Mouse (Mus musculus) stomach, embryonic 15.5 days (tissue): Measurements from ENCODE around the gene Tmsb10. TPM values are rescaled to one million over a fixed set of nuclear protein-coding genes. Genes with fewer than 3 reads are reported as not detected.

Experiments
- ATAC-seq: fragments of 200-750 bp; cut with Nextera tagmentation; 2 replicates; pipeline ENCODE4 v1.8.0; 2017; ENCODE audit warnings: low read depth, moderate number of reproducible peaks, moderate TSS enrichment; ENCODE audit not compliant: insufficient read depth, low FRiP score
- H3K27ac ChIP-seq: fragments of 300-500 bp; sonication (generic); 2 replicates; pipeline ENCODE4 v1.5.1; 2015; ENCODE audit warnings: mild to moderate bottlenecking, inconsistent platforms
- H3K27me3 ChIP-seq: fragments of 300-500 bp; sonication (generic); replicated peaks from 2 replicates; pipeline ENCODE4 v1.6.1; 2015; ENCODE audit warnings: inconsistent platforms
- H3K36me3 ChIP-seq: fragments of 300-500 bp; sonication (generic); 2 replicates; pipeline ENCODE4 v1.6.1; 2015; ENCODE audit warnings: inconsistent platforms
- H3K4me1 ChIP-seq: fragments of 300-500 bp; sonication (generic); 2 replicates; pipeline ENCODE4 v1.6.1; 2015; ENCODE audit warnings: inconsistent platforms
- H3K4me2 ChIP-seq: fragments of 300-500 bp; sonication (generic); 2 replicates; pipeline ENCODE4 v1.6.1; 2015; ENCODE audit warnings: mild to moderate bottlenecking, inconsistent platforms
- H3K4me3 ChIP-seq: fragments of 300-500 bp; sonication (generic); replicated peaks from 2 replicates; pipeline ENCODE4 v1.5.1; 2015; ENCODE audit warnings: inconsistent platforms
- H3K9ac ChIP-seq: fragments of 300-500 bp; sonication (generic); 2 replicates; pipeline ENCODE4 v1.6.1; 2015; ENCODE audit warnings: inconsistent platforms
- H3K9me3 ChIP-seq: fragments of 300-500 bp; sonication (generic); 2 replicates; pipeline ENCODE4 v1.6.1; 2016; ENCODE audit warnings: inconsistent platforms
- whole genome bisulfite sequencing: fragments of 180-500 bp; shearing (Covaris S2); methylation state at CpG from one replicate; pipeline ENCODE4 v1.1.7; 2015; 5-methylcytosine and 5-hydroxymethylcytosine counted together
- polyA plus RNA-seq: library from polyadenylated mRNA; unstranded; fragments of >200 nt; fragmentation: Nextera tagmentation; extraction: Ambion mirVana; gene quantifications from 2 replicates; pipeline ENCODE4 v1.2.1, GENCODE M21; 2015

Gene Tmsb10
- polyA plus RNA-seq, 1 experiment from 2014 or later = 1,913 TPM

DNA sequence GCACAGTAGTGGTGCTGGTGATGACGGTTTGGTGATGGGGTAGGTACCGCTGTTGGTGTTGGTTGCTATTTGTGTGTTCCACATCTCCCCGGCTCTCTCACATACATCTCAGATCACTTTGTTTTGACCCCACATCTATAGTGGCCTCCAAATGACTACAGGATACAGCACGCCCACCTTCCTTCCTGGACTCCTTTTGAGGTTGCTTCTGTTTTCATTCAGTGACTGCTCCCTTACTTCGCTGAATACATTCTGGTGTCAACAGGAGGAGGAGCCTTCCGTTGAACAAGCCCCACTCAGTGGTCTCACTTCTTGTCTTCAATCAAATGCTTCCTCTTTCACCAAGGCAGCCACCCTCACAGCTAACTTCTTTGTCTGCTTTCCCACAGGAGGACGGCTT, 3.8 kb downstream of the Tmsb10 start:
- no peaks in the 10 kb centered on the region for H3K27me3 ChIP-seq
- 0 out of 2 replicates have a peak, but pooled peaks cover 2% of the 10 kb centered on the region for H3K36me3 ChIP-seq
- H3K27ac ChIP-seq = peak overlapping the region; percentile 32; the same call in 1 of the 2 replicates
- H3K4me3 ChIP-seq = no peak overlapping the region
- no peak overlapping the region for H3K9ac ChIP-seq
- no peak overlapping the region for H3K4me2 ChIP-seq
- no peaks in the 10 kb centered on the region for H3K9me3 ChIP-seq
- H3K4me1 ChIP-seq = peaks cover 13% of the 10 kb centered on the region
- ATAC-seq = no peak
- WGBS = 74% methylated on average over 7 of the region's 7 CpGs

DNA sequence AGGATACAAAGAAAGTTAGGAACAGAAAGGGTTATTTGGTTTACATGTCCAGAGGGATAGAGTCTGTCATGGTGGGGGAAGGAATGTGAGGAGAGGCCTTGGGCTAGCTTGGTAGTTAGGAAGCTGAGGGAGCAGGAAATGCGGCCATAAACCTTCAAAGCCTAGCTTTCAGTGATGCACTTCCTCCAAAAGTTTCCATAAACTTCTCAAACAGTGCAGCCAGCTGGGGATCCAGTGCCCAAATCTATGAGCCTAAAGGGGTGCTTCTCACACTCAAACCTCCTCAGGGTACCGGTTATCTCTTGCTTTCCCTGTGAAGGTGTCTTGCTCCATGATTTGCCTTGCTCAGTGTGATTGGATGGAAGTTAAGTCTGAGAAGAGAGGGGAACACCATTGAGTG, 5.6 kb downstream of the Tmsb10 start:
- no peak overlapping the region for H3K9ac ChIP-seq
- H3K27ac ChIP-seq = no peak overlapping the region
- 65% methylated on average over 2 of the region's 2 CpGs for WGBS

DNA sequence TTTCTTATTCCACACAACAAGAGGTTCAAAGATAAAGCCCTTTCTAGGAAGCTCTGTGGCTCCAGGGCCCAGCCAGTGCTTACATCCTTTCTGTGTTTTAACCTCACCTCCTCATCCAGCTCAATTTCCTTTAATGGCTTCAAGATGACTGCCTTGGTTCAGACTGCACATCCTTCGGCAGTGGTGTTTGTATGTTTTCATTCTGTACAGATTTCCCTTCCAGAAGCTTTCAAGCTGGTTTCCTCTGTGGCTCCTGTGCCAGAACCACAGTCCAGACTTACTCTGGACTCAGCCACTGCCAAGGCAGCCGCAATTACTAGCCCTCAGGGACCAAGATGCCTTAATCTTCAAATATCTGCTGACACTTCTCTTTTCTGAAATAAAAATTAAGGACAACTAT, 6.3 kb downstream of the Tmsb10 start:
- 57% methylated on average over 2 of the region's 2 CpGs for WGBS
- Histone ChIP-seq H3K27me3 (no peaks in the 10 kb centered on the region), H3K36me3 (0 out of 2 replicates have a peak, but pooled peaks cover 2% of the 10 kb centered on the region), H3K4me2 (no peak overlapping the region), H3K9me3 (no peaks in the 10 kb centered on the region), H3K9ac (no peak overlapping the region), H3K4me1 (peaks cover 13% of the 10 kb centered on the region), H3K27ac (no peak overlapping the region), H3K4me3 (no peak overlapping the region)
- ATAC-seq = no peak

More for the DNA sequence above, 5.6 kb downstream of the Tmsb10 start:
- no peaks in the 10 kb centered on the region for H3K9me3 ChIP-seq
- peaks cover 13% of the 10 kb centered on the region for H3K4me1 ChIP-seq
- H3K4me3 ChIP-seq = no peak overlapping the region
- ATAC-seq = no peak
- H3K4me2 ChIP-seq = no peak overlapping the region
- no peaks in the 10 kb centered on the region for H3K27me3 ChIP-seq
- H3K36me3 ChIP-seq = 0 out of 2 replicates have a peak, but pooled peaks cover 2% of the 10 kb centered on the region

DNA sequence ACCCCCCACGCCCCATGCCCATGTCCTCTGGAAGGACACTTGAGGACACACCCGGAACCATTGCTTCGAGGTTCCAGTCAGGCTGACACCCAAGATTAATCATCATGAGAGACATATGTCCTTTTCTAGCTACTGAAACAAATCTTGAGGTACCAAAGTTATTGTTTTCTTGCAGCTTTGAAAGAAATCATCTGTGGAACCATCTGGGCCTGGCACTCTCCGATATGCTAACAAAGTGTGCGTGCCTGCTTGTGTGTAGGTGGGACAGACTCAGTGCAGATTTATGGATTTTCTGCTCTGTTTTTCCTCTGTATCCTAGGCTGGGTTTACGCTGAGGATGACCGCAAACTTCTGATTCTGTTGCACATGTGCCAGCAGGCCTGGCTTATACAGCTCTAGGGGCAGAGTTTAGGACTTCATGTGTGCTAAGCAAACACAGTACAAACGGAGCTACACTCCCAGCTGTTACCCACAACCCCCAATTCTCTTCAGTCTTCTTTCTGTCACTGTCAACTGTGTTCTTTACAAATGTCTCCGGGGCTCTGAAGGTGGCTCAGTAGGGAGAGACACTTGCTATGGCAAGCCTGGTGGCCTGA, 9.3 kb downstream of the Tmsb10 start:
- no peak for ATAC-seq

DNA sequence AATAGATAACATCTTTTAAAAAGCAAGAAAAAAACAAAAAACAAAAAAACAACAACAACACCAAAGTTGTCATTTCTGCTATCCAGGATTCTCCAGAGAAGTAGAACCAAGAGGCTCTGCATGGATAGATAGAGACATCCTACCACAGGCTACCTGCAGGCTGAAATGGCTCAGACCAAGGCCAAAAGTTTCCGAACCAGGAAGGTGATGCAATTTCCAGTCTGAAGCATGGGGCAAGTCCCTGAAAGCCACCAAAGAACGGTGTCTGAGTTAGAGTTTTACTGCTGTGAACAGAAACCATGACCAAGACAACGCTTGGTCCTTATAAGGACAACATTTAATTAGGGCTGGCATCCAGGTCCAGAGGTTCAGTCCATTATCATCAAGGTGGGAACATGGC, 10.2 kb downstream of the Tmsb10 start:
- Histone ChIP-seq H3K4me2 (no peak overlapping the region), H3K9ac (no peak overlapping the region), H3K36me3 (no peaks in the 10 kb centered on the region), H3K27ac (no peak overlapping the region), H3K4me3 (no peak overlapping the region), H3K4me1 (no peaks in the 10 kb centered on the region), H3K9me3 (no peaks in the 10 kb centered on the region), H3K27me3 (no peaks in the 10 kb centered on the region)
- no peak for ATAC-seq
- WGBS = 91% methylated on average over 3 of the region's 3 CpGs

More for the DNA sequence above, 9.3 kb downstream of the Tmsb10 start:
- H3K36me3 ChIP-seq = no peaks in the 10 kb centered on the region
- no peak overlapping the region for H3K4me2 ChIP-seq
- 66% methylated on average over 9 of the region's 9 CpGs for WGBS
- no peaks in the 10 kb centered on the region for H3K4me1 ChIP-seq
- no peak overlapping the region for H3K4me3 ChIP-seq
- no peak overlapping the region for H3K27ac ChIP-seq
- no peaks in the 10 kb centered on the region for H3K27me3 ChIP-seq
- H3K9ac ChIP-seq = no peak overlapping the region
- H3K9me3 ChIP-seq = no peaks in the 10 kb centered on the region

DNA sequence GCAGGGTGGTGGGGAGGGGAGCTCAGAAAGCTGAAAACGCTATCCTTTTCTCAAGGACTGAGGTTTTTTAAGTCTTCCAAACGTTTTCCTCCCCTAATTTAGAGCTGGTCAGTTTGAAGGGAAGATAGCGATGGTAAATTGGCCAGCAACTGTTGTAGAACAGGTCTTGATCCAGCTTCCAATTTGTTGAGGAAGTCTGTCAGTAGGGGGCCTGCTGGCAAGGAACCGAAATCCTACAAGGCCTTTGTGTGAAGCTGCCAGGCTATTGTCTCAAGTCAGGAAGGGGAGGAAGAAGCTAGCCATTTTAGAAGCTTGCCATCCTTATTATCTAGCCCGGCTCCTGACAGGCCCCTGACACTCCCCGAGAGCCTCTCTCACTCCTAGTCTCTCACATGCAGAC, 10.6 kb downstream of the Tmsb10 start:
- no peak overlapping the region for H3K27ac ChIP-seq
- H3K9me3 ChIP-seq = no peaks in the 10 kb centered on the region
- no peaks in the 10 kb centered on the region for H3K36me3 ChIP-seq
- no peak for ATAC-seq
- no peak overlapping the region for H3K4me2 ChIP-seq
- H3K4me3 ChIP-seq = no peak overlapping the region
- H3K27me3 ChIP-seq = no peaks in the 10 kb centered on the region
- no peak overlapping the region for H3K9ac ChIP-seq
- H3K4me1 ChIP-seq = no peaks in the 10 kb centered on the region
- WGBS = 68% methylated on average over 6 of the region's 6 CpGs

DNA sequence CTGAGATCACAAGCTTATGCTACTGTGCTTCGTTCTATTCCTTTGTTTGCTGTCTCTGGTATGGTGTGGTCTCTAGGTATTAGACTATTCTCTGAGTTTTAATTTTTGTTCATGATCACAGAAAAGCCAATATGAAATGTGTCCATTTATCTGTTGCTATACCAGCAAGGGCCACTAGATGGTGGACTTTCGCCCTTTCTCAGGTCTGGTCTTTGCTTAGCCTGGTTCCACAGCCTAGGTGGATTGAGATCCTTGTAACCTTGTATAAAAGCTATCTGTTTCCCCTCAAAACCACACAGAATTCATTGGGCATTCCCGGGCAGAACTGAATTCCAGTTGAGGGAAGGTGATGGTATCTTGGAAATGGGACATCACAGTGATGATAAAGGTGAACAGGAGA, 18.1 kb downstream of the Tmsb10 start:
- Histone ChIP-seq H3K4me2 (no peak overlapping the region), H3K27ac (no peak overlapping the region), H3K9ac (no peak overlapping the region), H3K4me3 (no peak overlapping the region), H3K4me1 (no peaks in the 10 kb centered on the region), H3K9me3 (no peaks in the 10 kb centered on the region), H3K27me3 (no peaks in the 10 kb centered on the region), H3K36me3 (no peaks in the 10 kb centered on the region)
- no peak; the same call in 1 of the 2 replicates for ATAC-seq
- WGBS = 8% methylated on average over 3 of the region's 3 CpGs

DNA sequence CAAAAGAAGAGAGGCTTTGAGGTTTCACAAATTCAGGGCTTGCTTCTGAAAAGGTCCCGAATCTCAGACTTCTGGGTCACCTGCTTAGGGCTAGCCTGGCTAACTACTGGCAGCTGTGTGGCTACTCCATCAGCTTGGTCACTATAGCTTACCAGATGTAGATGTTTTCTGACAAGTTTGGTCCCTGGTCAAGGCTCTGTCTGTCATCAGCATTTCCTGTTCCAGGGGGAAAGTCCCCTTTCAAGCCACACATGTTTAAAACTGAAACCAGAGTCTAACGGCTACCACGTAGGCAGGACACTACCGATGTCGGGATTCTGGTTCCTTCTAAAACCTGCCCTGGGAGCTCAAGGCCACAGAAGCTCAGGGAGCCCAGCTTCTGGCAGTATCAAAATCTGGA, 20.7 kb downstream of the Tmsb10 start:
- WGBS = 65% methylated on average over 5 of the region's 5 CpGs
- Histone ChIP-seq H3K9ac (no peak overlapping the region), H3K4me3 (no peak overlapping the region), H3K4me1 (no peaks in the 10 kb centered on the region), H3K36me3 (no peaks in the 10 kb centered on the region), H3K9me3 (no peaks in the 10 kb centered on the region), H3K27me3 (no peaks in the 10 kb centered on the region), H3K27ac (no peak overlapping the region), H3K4me2 (no peak overlapping the region)
- no peak for ATAC-seq

DNA sequence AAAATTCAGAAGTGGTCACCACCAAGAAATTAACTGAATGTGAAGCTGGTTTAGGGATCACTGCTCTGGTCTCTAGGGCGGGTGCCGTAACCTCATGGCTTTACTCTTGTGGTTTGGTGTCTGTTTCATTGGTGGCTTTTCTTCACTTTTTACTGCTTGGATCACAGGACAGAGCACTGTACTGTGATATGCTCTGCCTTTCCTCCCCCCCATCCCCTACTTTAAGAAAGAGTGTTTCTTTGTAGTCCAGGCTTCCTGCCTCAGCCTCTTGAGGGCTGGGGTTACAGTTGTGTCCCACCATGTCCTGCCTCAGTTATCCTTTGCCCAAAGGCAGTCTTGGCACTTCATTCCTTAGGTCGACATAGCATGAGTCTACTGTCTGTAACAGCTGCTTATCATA, 21.1 kb downstream of the Tmsb10 start:
- Histone ChIP-seq H3K4me3 (no peak overlapping the region), H3K4me1 (no peaks in the 10 kb centered on the region), H3K9me3 (no peaks in the 10 kb centered on the region), H3K27me3 (no peaks in the 10 kb centered on the region), H3K36me3 (no peaks in the 10 kb centered on the region), H3K4me2 (no peak overlapping the region), H3K27ac (no peak overlapping the region), H3K9ac (no peak overlapping the region)
- WGBS = 78% methylated on average over 3 of the region's 3 CpGs
- ATAC-seq = no peak

DNA sequence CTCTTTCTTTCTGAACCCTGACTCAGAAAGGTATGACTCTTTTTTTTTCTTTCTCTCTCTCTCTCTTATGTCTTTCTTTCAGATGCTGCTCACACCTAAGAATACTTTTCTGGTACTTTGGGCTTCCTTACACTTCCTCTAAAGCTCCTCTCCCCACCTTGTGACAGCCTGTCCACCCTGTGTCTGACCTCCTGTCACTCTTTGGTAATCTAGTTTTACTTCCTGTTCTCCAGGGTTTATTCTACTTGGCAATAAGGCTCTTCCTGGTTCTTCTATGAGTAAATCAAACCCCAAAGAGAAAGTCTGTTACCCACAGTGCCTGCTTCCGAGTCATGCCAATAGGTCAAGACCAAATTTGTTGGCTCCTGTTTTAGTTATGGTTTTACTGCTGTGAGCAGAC, 25.6 kb downstream of the Tmsb10 start:
- H3K9me3 ChIP-seq = no peaks in the 10 kb centered on the region
- no peaks in the 10 kb centered on the region for H3K36me3 ChIP-seq
- H3K27ac ChIP-seq = no peak overlapping the region
- no peaks in the 10 kb centered on the region for H3K4me1 ChIP-seq
- 92% methylated on average over 1 of the region's 1 CpGs for WGBS
- H3K4me2 ChIP-seq = no peak overlapping the region
- no peak overlapping the region for H3K4me3 ChIP-seq
- no peak for ATAC-seq
- no peak overlapping the region for H3K9ac ChIP-seq
- H3K27me3 ChIP-seq = no peaks in the 10 kb centered on the region

DNA sequence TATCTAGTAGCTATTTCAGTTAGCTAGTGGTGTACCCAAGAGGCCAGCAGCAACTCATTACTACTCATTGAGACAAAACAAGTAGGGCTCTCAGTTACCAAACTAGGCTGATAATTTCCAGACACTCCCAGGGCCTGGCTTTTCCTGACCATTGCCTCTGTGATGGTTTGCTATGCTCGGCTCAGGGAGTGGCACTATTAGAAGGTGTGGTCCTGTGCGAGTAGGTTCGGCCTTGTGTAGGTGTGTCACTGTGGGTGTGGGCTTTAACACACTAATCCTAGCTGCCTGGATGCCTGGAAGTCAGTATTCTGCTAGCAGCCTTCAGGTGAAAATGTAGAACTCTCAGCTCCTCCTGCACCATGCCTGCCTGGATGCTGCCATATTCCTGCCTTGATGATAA, 27.0 kb downstream of the Tmsb10 start:
- Histone ChIP-seq H3K36me3 (no peaks in the 10 kb centered on the region), H3K4me3 (no peak overlapping the region), H3K27me3 (no peaks in the 10 kb centered on the region), H3K9me3 (no peaks in the 10 kb centered on the region), H3K4me1 (peaks cover 7% of the 10 kb centered on the region), H3K9ac (no peak overlapping the region), H3K27ac (no peak overlapping the region), H3K4me2 (no peak overlapping the region)
- ATAC-seq = no peak
- 67% methylated on average over 3 of the region's 3 CpGs for WGBS

DNA sequence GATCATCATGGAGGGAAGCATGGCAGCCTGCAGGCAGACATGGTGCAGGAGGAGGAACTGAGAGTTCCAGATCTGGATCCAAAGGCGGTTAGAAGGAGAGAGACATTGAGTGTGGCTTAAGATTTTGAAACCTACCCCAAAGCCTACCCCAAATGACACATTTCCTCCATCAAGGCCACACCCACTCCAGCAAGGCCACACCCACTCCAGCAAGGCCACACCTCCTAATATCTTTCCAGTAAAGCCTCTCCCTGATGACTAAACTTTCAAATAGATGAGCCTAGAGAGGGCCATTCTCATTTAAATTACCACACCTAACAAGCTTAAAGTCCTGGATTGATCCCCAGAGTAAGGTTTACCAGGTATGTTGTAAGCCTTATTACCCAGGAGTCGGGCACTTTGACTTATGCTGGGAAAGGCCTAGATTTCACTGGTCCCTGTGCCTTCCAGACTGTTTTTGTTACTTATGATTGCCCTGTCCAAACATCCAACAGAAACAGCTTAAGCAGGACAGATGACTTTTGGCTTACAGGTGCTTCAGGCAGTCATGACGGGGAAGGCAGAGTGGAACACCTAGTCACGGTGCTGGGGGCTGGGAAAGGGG, 28.7 kb downstream of the Tmsb10 start:
- Histone ChIP-seq H3K4me3 (no peak overlapping the region), H3K9ac (no peak overlapping the region), H3K9me3 (no peaks in the 10 kb centered on the region), H3K4me1 (peaks cover 8% of the 10 kb centered on the region), H3K36me3 (no peaks in the 10 kb centered on the region), H3K27ac (no peak overlapping the region), H3K4me2 (no peak overlapping the region), H3K27me3 (no peaks in the 10 kb centered on the region)
- no peak for ATAC-seq
- WGBS = 84% methylated on average over 4 of the region's 4 CpGs
